Mouse (Mus musculus) thymus, adult 2 months (tissue): ENCODE measurements around the gene Kcna7.

ENCODE experiments used
- CTCF ChIP-seq: fragments of 200-500 bp; IDR thresholded peaks from 2 replicates; pipeline ENCODE4 v1.5.1; 2012; ENCODE audit warnings: mild to moderate bottlenecking, control low read depth, low read length, moderate library complexity, borderline replicate concordance; ENCODE audit not compliant: control insufficient read depth, poor library complexity, insufficient read depth; ENCODE audit errors: extremely low read depth
- POLR2A ChIP-seq: fragments of 200-500 bp; IDR thresholded peaks from 2 replicates; pipeline ENCODE4 v1.6.1; 2012; ENCODE audit warnings: mild to moderate bottlenecking, low read length, control low read depth, moderate library complexity; ENCODE audit not compliant: control insufficient read depth, poor library complexity, insufficient read depth; ENCODE audit errors: extremely low read depth

- no peak for TF ChIP-seq CTCF
- no peak for TF ChIP-seq POLR2A
Observed at GRCm38 (mm10) chr7:45408351-45408750, 2.9 kb downstream of the Kcna7 start.
